Mouse (Mus musculus) small intestine, adult 2 months (tissue): Measurements from ENCODE around the gene Cdh6.

Source experiments
- CTCF ChIP-seq: fragments of 200-500 bp; IDR thresholded peaks from 2 replicates; pipeline ENCODE4 v1.5.1; 2012; ENCODE audit warnings: low read depth, mild to moderate bottlenecking, control low read depth, inconsistent platforms, low read length, moderate library complexity, mixed read lengths; ENCODE audit not compliant: insufficient replicate concordance, insufficient read length; ENCODE audit errors: extremely low read depth
- POLR2A ChIP-seq: fragments of 200-500 bp; IDR thresholded peaks from 2 replicates; pipeline ENCODE4 v1.6.1; 2012; ENCODE audit warnings: low read depth, mild to moderate bottlenecking, control low read depth, inconsistent platforms, low read length, moderate library complexity

- TF ChIP-seq POLR2A = no peak
- no peak for TF ChIP-seq CTCF
Observed at GRCm38 (mm10) chr15:13130246-13130645, 43.2 kb downstream of the Cdh6 start.
